Mouse (Mus musculus): ENCODE measurements around the gene Olfr281. TPM values are rescaled to one million over a fixed set of nuclear protein-coding genes. Genes with fewer than 3 reads are reported as not detected.
"Not testable (repeated sequence)": the region's sequence is repeated elsewhere in the genome, so short reads cannot be mapped to it uniquely, and the experiment has no call there.

The Olfr281 gene
- not detected in 2 replicates for polyA plus RNA-seq (2016; fragmentation: Nextera tagmentation; extraction: Ambion mirVana)

DNA sequence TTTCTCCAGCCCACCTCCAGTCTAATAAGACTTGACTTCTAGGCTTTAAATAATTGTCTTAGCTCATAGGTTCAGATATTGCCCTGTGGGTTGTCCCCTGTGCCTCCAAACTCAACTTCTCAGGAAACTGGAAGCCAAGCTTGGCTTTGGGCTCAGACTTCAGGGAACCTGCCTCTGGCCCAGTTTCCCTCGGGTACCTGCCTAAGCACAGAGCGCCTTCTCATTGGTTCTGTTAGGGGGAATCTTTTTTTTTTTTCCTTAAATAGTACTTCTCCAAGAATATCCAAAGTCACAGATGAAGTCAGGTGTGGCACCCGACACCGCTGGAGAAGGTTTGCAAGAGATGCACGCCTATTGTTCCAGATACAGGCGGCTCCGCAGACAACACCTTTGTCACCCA lies at the start of gene Olfr281:
Gene Olfr281, plus strand, starts transcription at position 301 of the 400 bp plus-strand sequence.
- ATAC-seq (ENCODE audit: low FRiP score, low read depth) = no peak
- no peaks in the 10 kb centered on the region for H3K4me1 ChIP-seq
- H3K9me3 ChIP-seq = no peaks in the 10 kb centered on the region
- no peaks in the 10 kb centered on the region for H3K27me3 ChIP-seq (replicated peaks)
- WGBS = 92% methylated on average over 7 of the region's 7 CpGs
- H3K4me2 ChIP-seq (replicated peaks) = no peak within 1 kb of the TSS
- H3K36me3 ChIP-seq = no peaks in the 10 kb centered on the region
- H3K27ac ChIP-seq = no peak within 1 kb of the TSS
- no peak within 1 kb of the TSS for H3K9ac ChIP-seq
- H3K4me3 ChIP-seq = no peak within 1 kb of the TSS

DNA sequence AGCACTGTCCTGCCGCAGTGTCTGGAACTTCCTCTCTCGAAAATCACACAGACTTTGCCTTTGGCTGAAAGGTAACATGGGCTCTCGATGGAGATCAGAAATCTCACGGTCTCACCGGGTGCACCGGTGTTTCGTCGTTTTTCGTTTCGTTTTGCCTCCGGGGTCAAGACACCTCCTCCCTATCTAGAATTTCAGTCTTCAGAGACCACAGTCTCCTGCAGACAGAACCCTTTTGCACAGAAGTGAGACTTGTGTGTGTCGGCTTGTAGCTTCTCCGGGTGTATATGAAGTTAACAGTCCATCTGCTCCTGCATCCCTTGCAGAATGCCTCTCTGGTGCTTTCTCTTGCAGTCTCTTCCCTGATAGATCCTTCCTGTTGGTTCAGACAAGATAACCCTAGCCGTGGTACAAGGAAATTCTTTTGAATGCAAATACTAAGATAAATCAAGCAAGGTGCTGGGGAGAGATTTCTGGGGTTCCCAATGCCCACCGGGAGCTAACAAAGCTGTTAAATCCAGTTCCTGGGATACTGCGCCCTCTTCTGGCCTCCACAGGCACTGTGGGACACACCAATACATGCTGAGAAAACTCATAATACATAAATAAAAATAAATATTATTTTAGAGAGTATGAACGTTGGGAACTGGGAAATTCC lies 43.9 kb upstream of the Olfr281 start:
- Histone ChIP-seq H3K4me2 (replicated peaks) (no peak overlapping the region), H3K4me1 (no peaks in the 10 kb centered on the region), H3K36me3 (no peaks in the 10 kb centered on the region), H3K9me3 (no peaks in the 10 kb centered on the region), H3K27me3 (replicated peaks) (no peaks in the 10 kb centered on the region), H3K4me3 (no peak overlapping the region), H3K9ac (no peak overlapping the region), H3K27ac (no peak overlapping the region)
- 77% methylated on average over 17 of the region's 17 CpGs for WGBS
- ATAC-seq (ENCODE audit: low FRiP score, low read depth) = no peak

DNA sequence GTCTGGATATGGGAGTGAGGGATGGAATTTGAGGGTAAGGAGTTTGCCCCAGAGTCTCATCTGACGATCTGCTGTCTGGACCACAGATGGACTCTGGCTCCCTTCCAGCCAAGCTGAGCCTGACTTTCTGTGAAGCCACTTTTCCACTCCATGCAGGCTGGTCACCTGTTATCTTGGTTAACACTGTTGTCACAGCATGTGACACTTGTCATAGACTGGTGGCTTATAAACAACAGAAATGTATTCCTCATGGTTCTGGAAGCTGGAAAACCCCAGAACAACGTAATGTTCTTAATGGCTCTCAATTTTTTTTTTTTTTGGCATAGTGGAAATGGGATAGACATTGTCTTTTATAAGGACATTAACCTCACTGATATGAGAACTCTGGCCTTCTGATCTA lies 42.8 kb upstream of the Olfr281 start:
- Histone ChIP-seq H3K4me2 (replicated peaks) (no peak overlapping the region), H3K4me1 (no peaks in the 10 kb centered on the region), H3K9ac (no peak overlapping the region), H3K27ac (no peak overlapping the region), H3K4me3 (no peak overlapping the region), H3K27me3 (replicated peaks) (no peaks in the 10 kb centered on the region), H3K36me3 (no peaks in the 10 kb centered on the region), H3K9me3 (no peaks in the 10 kb centered on the region)
- 92% methylated on average over 2 of the region's 2 CpGs for WGBS
- ATAC-seq (ENCODE audit: low FRiP score, low read depth) = no peak

DNA sequence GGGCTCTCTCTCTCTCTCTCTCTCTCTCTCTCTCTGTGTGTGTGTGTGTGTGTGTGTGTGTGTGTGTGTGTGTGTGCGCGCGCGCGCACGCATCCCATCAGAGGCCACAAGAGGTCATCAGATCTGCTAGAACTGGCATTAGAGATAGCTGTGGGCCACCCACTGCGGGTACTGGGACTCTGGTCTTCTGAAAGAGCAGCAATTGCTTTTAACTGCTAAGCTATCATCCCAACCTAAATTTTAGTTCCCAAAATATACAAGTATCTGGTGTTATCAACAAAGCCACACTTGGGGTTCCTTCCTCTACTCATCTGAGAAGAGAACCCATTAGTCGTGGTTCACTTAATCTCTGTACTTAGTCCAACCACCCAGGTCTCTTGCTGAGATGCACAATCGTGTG lies 42.1 kb upstream of the Olfr281 start:
- no peaks in the 10 kb centered on the region for H3K4me1 ChIP-seq
- H3K27ac ChIP-seq = no peak overlapping the region
- no peak for ATAC-seq (ENCODE audit: low FRiP score, low read depth)
- 85% methylated on average over 3 of the region's 9 CpGs for WGBS
- no peaks in the 10 kb centered on the region for H3K27me3 ChIP-seq (replicated peaks)
- H3K9ac ChIP-seq = no peak overlapping the region
- no peaks in the 10 kb centered on the region for H3K9me3 ChIP-seq
- no peak overlapping the region for H3K4me3 ChIP-seq
- H3K36me3 ChIP-seq = no peaks in the 10 kb centered on the region
- H3K4me2 ChIP-seq (replicated peaks) = no peak overlapping the region

DNA sequence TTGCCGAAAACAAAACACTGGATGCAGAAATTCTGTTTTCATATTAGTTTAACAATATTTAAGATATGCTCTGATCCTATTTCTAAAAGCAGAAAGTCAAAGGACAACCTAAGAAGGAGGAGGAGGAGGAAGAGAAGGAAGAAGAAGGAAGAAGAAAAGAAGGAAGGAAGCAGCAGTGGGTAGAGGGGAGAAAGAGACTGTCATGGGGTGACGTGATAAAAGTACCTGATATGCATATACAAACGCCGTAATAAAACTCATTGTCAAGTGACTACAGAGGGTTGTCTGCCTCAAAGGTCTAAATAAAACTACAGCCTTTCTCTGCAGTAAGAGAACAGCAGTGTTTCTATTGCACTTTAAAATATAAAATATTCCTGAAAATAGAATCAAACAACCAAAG lies 36.4 kb upstream of the Olfr281 start:
- H3K4me1 ChIP-seq = no peaks in the 10 kb centered on the region
- H3K27ac ChIP-seq = no peak overlapping the region
- no peak overlapping the region for H3K4me3 ChIP-seq
- no peak overlapping the region for H3K4me2 ChIP-seq (replicated peaks)
- H3K9ac ChIP-seq = no peak overlapping the region
- no peak for ATAC-seq (ENCODE audit: low FRiP score, low read depth)
- H3K36me3 ChIP-seq = no peaks in the 10 kb centered on the region
- 83% methylated on average over 4 of the region's 4 CpGs for WGBS
- no peaks in the 10 kb centered on the region for H3K27me3 ChIP-seq (replicated peaks)
- H3K9me3 ChIP-seq = no peaks in the 10 kb centered on the region

DNA sequence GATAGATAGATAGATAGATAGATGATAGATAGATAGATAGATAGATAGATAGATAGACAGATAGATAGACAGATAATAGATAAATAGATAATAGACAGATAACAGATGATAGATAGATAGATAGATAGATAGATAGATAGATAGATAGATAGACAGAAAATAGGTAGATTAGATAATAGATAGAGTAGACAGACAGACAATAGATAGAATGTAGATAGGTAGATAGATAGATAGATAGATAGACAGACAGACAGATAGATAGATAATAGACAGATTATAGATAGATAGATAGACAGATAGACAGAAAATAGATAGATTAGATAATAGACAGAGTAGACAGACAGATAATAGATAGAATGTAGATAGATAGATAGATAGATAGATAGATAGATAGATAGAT lies 35.6 kb upstream of the Olfr281 start:
- not testable (repeated sequence) for H3K27me3 ChIP-seq (replicated peaks); H3K9ac ChIP-seq; H3K27ac ChIP-seq; H3K36me3 ChIP-seq; H3K4me2 ChIP-seq (replicated peaks); H3K9me3 ChIP-seq; H3K4me3 ChIP-seq; ATAC-seq (ENCODE audit: low FRiP score, low read depth); H3K4me1 ChIP-seq

DNA sequence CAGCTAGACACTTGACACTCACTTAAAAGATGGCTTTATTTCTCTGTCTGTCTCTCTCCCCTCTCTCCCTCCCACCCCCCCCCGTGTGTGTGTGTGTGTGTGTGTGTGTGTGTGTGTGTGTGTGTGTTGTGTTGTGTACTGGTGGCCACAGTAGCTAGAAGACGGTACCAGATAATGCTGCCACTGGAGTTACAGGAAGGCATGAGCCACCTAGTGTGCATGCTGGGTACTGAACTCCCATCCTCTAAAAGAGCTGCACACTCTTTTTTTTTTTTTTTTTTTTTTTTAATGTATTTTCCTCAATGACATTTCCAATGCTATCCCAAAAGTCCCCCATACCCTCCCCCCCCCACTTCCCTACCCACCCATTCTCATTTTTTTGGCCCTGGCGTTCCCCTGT lies 35.1 kb upstream of the Olfr281 start:
- H3K9me3 ChIP-seq; H3K4me2 ChIP-seq (replicated peaks); ATAC-seq (ENCODE audit: low FRiP score, low read depth); H3K36me3 ChIP-seq; H3K9ac ChIP-seq; H3K27ac ChIP-seq; H3K4me1 ChIP-seq; H3K27me3 ChIP-seq (replicated peaks); H3K4me3 ChIP-seq: not testable (repeated sequence)
- WGBS = 42% methylated on average over 2 of the region's 3 CpGs

DNA sequence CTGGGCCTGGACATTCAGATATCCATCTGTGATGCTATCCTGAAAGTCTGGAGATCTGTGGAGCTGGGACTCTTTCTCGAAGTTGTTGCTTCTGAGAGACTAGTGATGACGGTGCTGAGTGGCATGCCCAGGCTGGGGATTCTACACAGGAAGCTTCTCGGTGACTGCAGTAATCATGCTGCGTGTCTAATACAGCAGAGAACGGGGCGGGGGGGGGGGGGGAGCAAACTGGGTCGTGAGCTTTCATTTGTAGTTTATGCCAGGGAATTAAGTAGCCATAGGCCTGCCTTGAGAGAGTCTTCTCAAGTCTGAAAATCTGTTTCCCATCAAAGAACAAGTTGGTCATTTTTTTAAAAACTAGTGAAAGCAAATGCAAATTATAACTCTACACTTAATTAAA lies 34.3 kb upstream of the Olfr281 start:
- H3K27ac ChIP-seq = no peak overlapping the region
- no peak overlapping the region for H3K9ac ChIP-seq
- no peak overlapping the region for H3K4me3 ChIP-seq
- H3K36me3 ChIP-seq = no peaks in the 10 kb centered on the region
- no peaks in the 10 kb centered on the region for H3K9me3 ChIP-seq
- no peak for ATAC-seq (ENCODE audit: low FRiP score, low read depth)
- H3K27me3 ChIP-seq (replicated peaks) = no peaks in the 10 kb centered on the region
- WGBS = 81% methylated on average over 7 of the region's 7 CpGs
- no peaks in the 10 kb centered on the region for H3K4me1 ChIP-seq
- H3K4me2 ChIP-seq (replicated peaks) = no peak overlapping the region

DNA sequence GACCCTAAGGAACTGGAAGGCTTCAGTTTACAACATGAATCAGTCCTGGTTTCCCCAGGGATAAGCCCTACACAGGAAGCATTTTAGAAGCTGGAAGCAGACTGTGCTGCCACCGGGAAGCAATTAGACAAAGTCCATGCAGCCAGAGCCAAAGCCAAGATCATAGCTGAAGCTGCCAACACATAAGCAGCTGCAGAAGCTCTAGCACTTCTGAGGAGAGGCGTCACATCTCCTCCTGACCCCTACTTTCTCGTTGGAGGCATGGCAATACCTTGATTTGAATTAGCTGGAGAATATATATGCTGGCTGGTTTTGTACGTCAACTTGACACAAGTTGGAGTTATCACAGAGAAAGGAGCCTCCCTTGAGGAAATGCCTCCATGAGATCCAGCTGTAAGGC lies 31.5 kb upstream of the Olfr281 start:
- WGBS = 81% methylated on average over 4 of the region's 4 CpGs
- H3K4me1 ChIP-seq = peaks cover 11% of the 10 kb centered on the region
- H3K4me3 ChIP-seq = no peak overlapping the region
- no peaks in the 10 kb centered on the region for H3K36me3 ChIP-seq
- no peak overlapping the region for H3K4me2 ChIP-seq (replicated peaks)
- H3K9ac ChIP-seq = no peak overlapping the region
- no peaks in the 10 kb centered on the region for H3K27me3 ChIP-seq (replicated peaks)
- no peaks in the 10 kb centered on the region for H3K9me3 ChIP-seq
- ATAC-seq (ENCODE audit: low FRiP score, low read depth) = no peak
- H3K27ac ChIP-seq = no peak overlapping the region

DNA sequence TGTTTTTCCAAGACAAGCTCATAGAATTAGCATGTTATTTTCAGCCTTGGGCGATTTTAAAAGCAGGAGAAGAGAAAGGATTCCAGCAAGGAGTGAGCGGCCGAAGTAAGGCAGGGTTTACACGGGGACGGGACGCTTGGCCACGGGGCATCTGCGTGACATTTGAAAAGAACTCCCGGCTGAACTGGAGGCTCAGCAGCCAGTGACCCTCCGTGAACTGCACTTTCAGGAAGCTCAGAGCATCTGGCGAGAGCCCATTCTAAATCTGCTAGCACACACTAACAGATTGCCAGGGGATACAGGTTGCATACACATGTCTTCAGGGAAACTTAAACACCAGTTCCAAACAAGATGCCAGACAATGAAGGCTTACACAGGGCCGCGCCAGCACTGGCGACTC lies 28.1 kb upstream of the Olfr281 start:
- Histone ChIP-seq H3K36me3 (no peaks in the 10 kb centered on the region), H3K27ac (no peak overlapping the region), H3K4me3 (no peak overlapping the region), H3K9me3 (no peaks in the 10 kb centered on the region), H3K4me1 (peaks cover 11% of the 10 kb centered on the region), H3K9ac (no peak overlapping the region), H3K27me3 (replicated peaks) (no peaks in the 10 kb centered on the region), H3K4me2 (replicated peaks) (no peak overlapping the region)
- no peak for ATAC-seq (ENCODE audit: low FRiP score, low read depth)
- WGBS = 66% methylated on average over 14 of the region's 14 CpGs

DNA sequence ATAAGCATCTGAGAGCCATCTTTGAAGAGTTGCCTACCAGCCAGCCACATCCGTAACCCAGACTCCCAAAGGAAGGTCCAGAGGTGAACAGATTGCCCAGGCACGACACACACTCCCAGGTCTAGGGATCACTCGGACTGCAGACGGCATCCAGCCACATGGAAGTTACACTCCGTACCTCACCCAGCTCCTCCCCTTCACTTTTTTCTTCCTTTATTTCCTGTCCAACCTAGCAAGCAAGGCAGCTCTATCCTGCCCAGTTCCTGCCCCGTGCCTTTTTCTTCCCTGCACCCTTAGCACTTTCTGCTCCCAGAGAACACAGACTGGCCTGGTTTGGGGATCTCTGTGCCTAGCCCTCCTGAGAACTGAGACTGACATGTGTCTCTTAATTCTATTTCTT lies 27.6 kb upstream of the Olfr281 start:
- Histone ChIP-seq H3K4me2 (replicated peaks) (no peak overlapping the region), H3K27ac (no peak overlapping the region), H3K36me3 (no peaks in the 10 kb centered on the region), H3K9ac (no peak overlapping the region), H3K4me1 (peaks cover 11% of the 10 kb centered on the region), H3K27me3 (replicated peaks) (no peaks in the 10 kb centered on the region), H3K9me3 (no peaks in the 10 kb centered on the region), H3K4me3 (no peak overlapping the region)
- 62% methylated on average over 6 of the region's 6 CpGs for WGBS
- no peak for ATAC-seq (ENCODE audit: low FRiP score, low read depth)

DNA sequence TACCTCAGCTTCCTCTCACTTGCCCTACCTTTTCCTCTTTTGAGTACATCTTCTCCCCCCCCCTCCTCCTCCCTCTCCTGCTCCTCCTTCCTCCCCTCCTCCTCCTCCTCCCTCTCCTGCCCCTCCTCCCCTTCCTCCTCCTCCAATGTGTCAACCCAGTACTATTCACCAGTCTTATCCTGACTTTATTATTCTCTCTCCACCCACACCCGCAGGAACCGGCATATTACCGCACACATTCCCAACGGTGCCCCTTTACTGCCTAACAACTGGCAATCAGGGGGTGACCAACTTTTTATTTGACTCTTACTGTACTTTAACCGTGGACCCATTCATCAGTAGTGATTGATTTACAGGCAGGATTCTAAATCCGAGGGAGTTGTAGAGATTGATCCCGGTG lies 27.2 kb upstream of the Olfr281 start:
- H3K4me3 ChIP-seq = no peak overlapping the region
- ATAC-seq (ENCODE audit: low FRiP score, low read depth) = no peak
- H3K9ac ChIP-seq = no peak overlapping the region
- no peaks in the 10 kb centered on the region for H3K27me3 ChIP-seq (replicated peaks)
- no peaks in the 10 kb centered on the region for H3K9me3 ChIP-seq
- no peaks in the 10 kb centered on the region for H3K36me3 ChIP-seq
- WGBS = 17% methylated on average over 7 of the region's 7 CpGs
- H3K4me2 ChIP-seq (replicated peaks) = no peak overlapping the region
- H3K4me1 ChIP-seq = peaks cover 11% of the 10 kb centered on the region
- H3K27ac ChIP-seq = no peak overlapping the region

DNA sequence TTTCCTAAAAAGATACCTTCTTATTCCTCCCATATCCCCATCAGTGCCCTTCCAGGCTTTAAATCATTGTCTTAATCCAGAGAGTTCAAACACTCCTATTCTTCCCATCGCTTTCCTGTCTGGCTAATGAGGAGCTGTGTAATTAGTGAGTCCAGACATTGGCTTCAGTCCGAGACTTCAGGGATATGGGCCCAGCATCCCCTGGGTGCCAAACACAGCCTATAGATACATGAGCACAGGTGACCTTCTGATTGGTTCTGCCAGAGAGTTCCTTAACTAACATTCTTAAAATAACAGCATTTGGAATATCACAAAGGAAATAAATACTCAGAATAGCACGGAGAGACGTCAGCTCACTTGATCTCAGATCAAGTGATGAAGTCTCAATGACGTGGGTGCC lies 21.5 kb upstream of the Olfr281 start, which contains the start of gene Olfr282:
Gene Olfr282, plus strand, starts transcription at position 301 of the 400 bp plus-strand sequence.
- 80% methylated on average over 5 of the region's 5 CpGs for WGBS
- H3K4me1 ChIP-seq; H3K4me2 ChIP-seq (replicated peaks); H3K4me3 ChIP-seq; H3K27ac ChIP-seq; H3K9me3 ChIP-seq; H3K27me3 ChIP-seq (replicated peaks); H3K9ac ChIP-seq; ATAC-seq (ENCODE audit: low FRiP score, low read depth); H3K36me3 ChIP-seq: not testable (repeated sequence)

Measured in neural tube, embryonic 12.5 days (tissue).